Mouse (Mus musculus) olfactory bulb, adult 2 months (tissue): Measurements from ENCODE around the gene Hibadh.

Experiments
- CTCF ChIP-seq: fragments of 200-500 bp; IDR thresholded peaks from 2 replicates; pipeline ENCODE4 v1.5.1; 2012; ENCODE audit warnings: low read depth, mild to moderate bottlenecking, low read length, moderate library complexity; ENCODE audit not compliant: insufficient read depth
- POLR2A ChIP-seq: fragments of 200-500 bp; IDR thresholded peaks from 2 replicates; pipeline ENCODE4 v1.6.1; 2012; ENCODE audit warnings: mild to moderate bottlenecking, low read depth, low read length, moderate library complexity; ENCODE audit not compliant: insufficient read depth

- TF ChIP-seq CTCF (no peak), POLR2A (no peak)
These were observed 15.1 kb upstream of the Hibadh start for GRCm38 (mm10) chr6:52655266-52655665.
